Mouse (Mus musculus): Measurements from ENCODE around the gene Tinf2.

GRCm38 (mm10) chr14:55671833-55672740, 9.5 kb downstream of the Tinf2 start, which contains the start of the genes Gmpr2 and Nedd8:
- no peak for TF ChIP-seq CTCF (IDR thresholded peaks at IDR 0.05; ENCODE audit: low read depth, low read length)
- peak; percentile 51; the same call in 1 of the 2 replicates for TF ChIP-seq POLR2A (IDR thresholded peaks at IDR 0.05; ENCODE audit: extremely low read depth, insufficient read depth, low read length)
